Mouse (Mus musculus) hindbrain, postnatal 0 days (tissue): ENCODE measurements at regions not wholly inside any gene's neighbourhood (a gene's known extent, or its start where the extent isn't known, plus 50 kb on each side); places are given as distances from the start of the nearest gene placed in this dataset.

ENCODE experiments used
- ATAC-seq: fragments of 200-750 bp; cut with Nextera tagmentation; 2 replicates; pipeline ENCODE4 v1.8.0; 2017; ENCODE audit warnings: mild to moderate bottlenecking, moderate TSS enrichment, moderate library complexity
- DNase-seq: peaks from one replicate; pipeline ENCODE4 v3.0.0-alpha.2; 2015; ENCODE audit warnings: low spot score
- H3K27ac ChIP-seq: fragments of 300-500 bp; sonication (generic); 2 replicates; pipeline ENCODE4 v1.5.1; 2014; ENCODE audit warnings: mild to moderate bottlenecking
- H3K27me3 ChIP-seq: fragments of 300-500 bp; sonication (generic); 2 replicates; pipeline ENCODE4 v1.6.1; 2014; ENCODE audit warnings: low read length, mixed read lengths; ENCODE audit not compliant: insufficient read depth
- H3K36me3 ChIP-seq: fragments of 300-500 bp; sonication (generic); 2 replicates; pipeline ENCODE4 v1.6.1; 2014; ENCODE audit warnings: low read length, mixed read lengths; ENCODE audit not compliant: insufficient read depth
- H3K4me1 ChIP-seq: fragments of 300-500 bp; sonication (generic); 2 replicates; pipeline ENCODE4 v1.6.1; 2014; ENCODE audit warnings: antibody characterized with exemption, low read length, mixed read lengths; ENCODE audit not compliant: insufficient read depth
- H3K4me2 ChIP-seq: fragments of 300-500 bp; sonication (generic); 2 replicates; pipeline ENCODE4 v1.6.1; 2014; ENCODE audit warnings: low read depth, mild to moderate bottlenecking, low read length, moderate library complexity, mixed read lengths
- H3K4me3 ChIP-seq: fragments of 300-500 bp; sonication (generic); 2 replicates; pipeline ENCODE4 v1.5.1; 2014; ENCODE audit warnings: low read length
- H3K9ac ChIP-seq: fragments of 300-500 bp; sonication (generic); replicated peaks from 2 replicates; pipeline ENCODE4 v1.6.1; 2014; ENCODE audit warnings: mild to moderate bottlenecking, low read length, moderate library complexity, mixed read lengths
- H3K9me3 ChIP-seq: fragments of 300-500 bp; sonication (generic); 2 replicates; pipeline ENCODE4 v1.6.1; 2016; ENCODE audit warnings: low read length, mixed read lengths
- CTCF ChIP-seq: IDR thresholded peaks from 2 replicates; pipeline ENCODE4 v1.5.1; 2016; ENCODE audit warnings: antibody characterized with exemption, control low read depth, low read depth
- WGBS: fragments of 180-500 bp; shearing (Covaris S2); extraction: QIAGEN DNeasy Blood & Tissue Kit; methylation state at CpG from one replicate; pipeline ENCODE4 v1.1.7; 2014; 5-methylcytosine and 5-hydroxymethylcytosine counted together

DNA sequence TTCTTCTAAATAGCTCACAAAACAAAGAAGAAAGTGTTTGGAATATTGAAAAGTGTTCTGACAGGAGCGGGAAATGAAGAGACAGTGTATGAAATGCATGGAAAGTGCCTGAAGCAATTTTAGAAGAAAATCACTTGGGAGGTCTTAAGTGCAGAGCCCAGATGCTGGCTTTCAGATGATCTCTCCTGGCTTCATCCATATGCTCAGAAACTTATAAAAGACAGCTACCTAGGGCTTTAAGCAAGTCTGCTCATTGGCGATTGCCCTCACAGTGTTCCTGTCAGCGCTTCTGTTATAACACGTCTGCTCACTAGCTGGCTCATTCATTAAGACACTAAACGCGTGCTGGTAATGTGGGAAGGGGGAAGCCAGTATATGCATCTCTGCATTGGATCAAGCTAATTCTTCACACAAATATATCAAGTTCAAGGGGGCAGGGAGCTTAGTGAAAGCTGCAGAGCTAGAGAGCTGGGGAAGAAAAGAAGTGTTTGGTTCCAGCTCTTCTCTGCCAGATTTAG lies 80.6 kb downstream of the Bod1 start:
- H3K36me3 ChIP-seq, result no peaks in the 10 kb centered on the region
- H3K9ac ChIP-seq, result no peak overlapping the region
- ATAC-seq, result no peak
- no peak overlapping the region for H3K4me2 ChIP-seq
- no peak for TF ChIP-seq CTCF
- H3K27ac ChIP-seq, result no peak overlapping the region
- WGBS, result 55% methylated on average over 6 of the region's 6 CpGs
- H3K4me3 ChIP-seq, result no peak overlapping the region
- H3K9me3 ChIP-seq, result no peaks in the 10 kb centered on the region
- no peaks in the 10 kb centered on the region for H3K27me3 ChIP-seq
- no peak for DNase-seq
- H3K4me1 ChIP-seq, result no peaks in the 10 kb centered on the region

DNA sequence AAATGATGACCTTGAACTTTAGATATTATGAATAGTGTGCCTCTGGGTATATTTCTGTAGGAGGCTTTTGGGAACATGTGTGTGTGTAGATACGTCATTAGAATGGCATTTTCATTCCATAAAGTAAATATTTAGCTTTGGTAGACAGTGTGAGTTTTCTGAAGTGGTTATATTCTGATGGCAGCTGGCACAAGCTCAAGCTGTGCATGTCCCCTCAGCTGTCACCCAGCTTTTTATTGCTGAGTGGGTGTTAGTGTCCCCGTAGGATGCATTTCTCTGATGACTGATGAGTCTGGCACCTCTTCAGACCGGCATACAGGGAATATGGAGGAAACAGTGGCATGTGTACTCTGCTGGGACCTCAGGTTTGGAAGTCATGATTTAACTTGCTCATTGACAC lies 96.7 kb downstream of the Bod1 start:
- Histone ChIP-seq H3K4me3 (no peak overlapping the region), H3K27me3 (no peaks in the 10 kb centered on the region), H3K9me3 (no peaks in the 10 kb centered on the region), H3K4me2 (no peak overlapping the region), H3K36me3 (no peaks in the 10 kb centered on the region), H3K27ac (no peak overlapping the region), H3K9ac (no peak overlapping the region), H3K4me1 (no peaks in the 10 kb centered on the region)
- DNase-seq, result no peak
- no peak for ATAC-seq
- no peak for TF ChIP-seq CTCF
- WGBS, result 69% methylated on average over 3 of the region's 3 CpGs

DNA sequence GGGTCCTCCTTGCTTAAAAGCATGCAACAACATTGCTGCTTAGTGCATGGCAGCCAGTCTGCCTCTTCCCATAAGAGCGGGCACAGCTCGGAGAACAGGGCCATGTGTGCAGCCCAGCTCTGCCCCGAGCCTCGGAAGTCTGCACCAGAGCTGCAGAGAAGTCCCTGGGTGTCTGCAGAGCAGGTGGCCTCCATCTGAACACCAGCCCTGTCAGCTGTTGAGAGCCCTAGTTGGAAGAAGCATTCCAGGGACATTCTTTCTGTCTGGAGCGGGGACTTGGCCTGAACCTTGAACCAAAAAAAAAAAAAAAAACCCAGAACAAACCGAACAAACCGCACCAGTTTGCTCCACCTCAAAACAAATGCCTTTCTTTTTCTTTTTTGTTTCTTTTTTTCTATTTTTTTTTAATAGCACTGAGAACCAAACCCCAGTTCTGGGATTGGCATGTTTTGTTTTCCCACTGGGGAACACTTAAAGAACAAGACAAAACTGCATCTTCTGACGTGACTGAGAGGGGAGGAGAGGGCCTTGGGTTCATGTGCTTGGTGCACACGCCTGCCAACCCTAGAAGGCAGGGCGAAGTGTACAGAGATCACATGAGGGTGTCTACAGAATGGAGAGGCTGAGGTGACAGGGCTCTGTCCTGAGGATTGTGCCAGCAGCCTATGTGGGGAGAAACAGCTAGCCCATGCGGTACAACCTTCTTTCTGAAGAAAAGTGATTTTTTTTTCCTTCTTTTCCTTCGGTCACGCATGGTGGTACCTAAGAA lies 106.8 kb downstream of the Bod1 start:
- Histone ChIP-seq H3K9me3 (no peaks in the 10 kb centered on the region), H3K36me3 (no peaks in the 10 kb centered on the region), H3K4me1 (no peaks in the 10 kb centered on the region), H3K9ac (no peak overlapping the region), H3K27ac (no peak overlapping the region), H3K27me3 (no peaks in the 10 kb centered on the region), H3K4me3 (no peak overlapping the region), H3K4me2 (no peak overlapping the region)
- TF ChIP-seq CTCF, result no peak
- ATAC-seq (no peak), DNase-seq (no peak)
- 76% methylated on average over 13 of the region's 13 CpGs for WGBS

DNA sequence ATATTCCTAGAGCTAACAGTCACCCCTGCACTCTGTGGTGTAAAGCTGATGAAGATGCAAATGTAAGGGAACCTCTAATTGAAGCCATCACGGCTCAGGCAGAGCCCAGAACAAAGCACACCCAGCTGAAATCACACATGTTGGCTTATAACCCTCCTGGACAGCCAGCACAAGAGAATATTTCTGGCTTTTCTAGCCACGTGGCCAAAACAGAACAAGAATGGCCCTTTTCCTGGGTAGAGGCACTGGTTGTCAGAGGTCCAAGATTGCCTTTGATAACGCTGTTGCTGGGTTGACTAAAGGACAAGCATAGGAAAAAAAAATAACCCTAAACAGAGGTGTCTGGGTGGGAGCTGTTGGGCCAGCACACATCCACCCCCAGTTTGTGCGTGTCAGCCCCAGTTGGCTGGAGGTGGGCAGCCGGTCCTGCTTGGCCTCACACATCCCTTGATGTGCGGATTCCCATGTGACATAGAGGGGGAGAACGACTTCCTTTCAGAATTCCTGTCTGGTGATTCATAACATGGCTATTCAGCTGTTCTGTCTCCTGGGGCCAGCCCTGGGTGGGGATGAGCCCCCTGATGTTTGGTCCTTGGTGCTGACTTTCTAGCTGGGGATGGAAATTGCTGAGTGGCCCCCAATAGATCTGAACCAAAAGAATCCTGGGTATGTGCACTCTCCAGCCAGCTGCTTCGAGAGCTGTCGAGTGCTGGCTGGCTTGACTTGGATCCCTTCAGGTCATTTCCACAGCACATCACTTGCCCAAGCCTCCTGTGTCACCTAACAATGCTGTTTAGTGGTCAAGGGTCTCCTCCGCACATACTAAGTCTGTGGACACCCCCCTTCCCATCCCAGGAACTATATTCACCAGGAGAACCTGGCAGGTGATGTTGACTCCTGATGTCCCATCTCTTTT lies 107.6 kb downstream of the Bod1 start:
- H3K4me1 ChIP-seq, result no peaks in the 10 kb centered on the region
- H3K4me2 ChIP-seq, result no peak overlapping the region
- no peak overlapping the region for H3K9ac ChIP-seq
- 61% methylated on average over 10 of the region's 10 CpGs for WGBS
- DNase-seq (no peak), ATAC-seq (no peak)
- no peaks in the 10 kb centered on the region for H3K9me3 ChIP-seq
- no peaks in the 10 kb centered on the region for H3K27me3 ChIP-seq
- TF ChIP-seq CTCF, result no peak
- H3K36me3 ChIP-seq, result no peaks in the 10 kb centered on the region
- no peak overlapping the region for H3K4me3 ChIP-seq
- H3K27ac ChIP-seq, result no peak overlapping the region

DNA sequence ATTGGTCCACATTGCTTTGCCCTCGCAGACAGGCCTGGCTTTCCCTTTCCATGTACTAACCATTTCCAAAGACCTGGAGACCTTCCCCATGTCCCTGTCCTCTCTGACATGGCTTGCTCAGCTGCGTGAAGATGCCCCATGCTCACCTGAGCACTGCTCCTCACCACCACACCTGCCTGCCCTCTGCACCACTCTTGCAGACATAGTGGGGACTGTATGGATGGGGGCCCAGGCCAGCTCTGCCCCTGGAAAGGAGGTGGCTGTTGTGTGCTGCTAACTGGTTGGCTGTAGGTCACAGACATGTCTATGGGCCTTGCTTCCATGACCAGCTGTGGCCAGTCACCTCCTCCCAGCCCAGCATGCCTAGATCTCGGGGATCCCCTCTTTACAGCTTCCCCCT lies 108.7 kb downstream of the Bod1 start:
- DNase-seq (no peak), ATAC-seq (no peak)
- H3K4me1 ChIP-seq, result no peaks in the 10 kb centered on the region
- TF ChIP-seq CTCF, result no peak
- no peaks in the 10 kb centered on the region for H3K9me3 ChIP-seq
- WGBS, result 80% methylated on average over 3 of the region's 3 CpGs
- no peaks in the 10 kb centered on the region for H3K27me3 ChIP-seq
- H3K4me3 ChIP-seq, result no peak overlapping the region
- H3K4me2 ChIP-seq, result no peak overlapping the region
- H3K36me3 ChIP-seq, result no peaks in the 10 kb centered on the region
- no peak overlapping the region for H3K9ac ChIP-seq
- no peak overlapping the region for H3K27ac ChIP-seq

DNA sequence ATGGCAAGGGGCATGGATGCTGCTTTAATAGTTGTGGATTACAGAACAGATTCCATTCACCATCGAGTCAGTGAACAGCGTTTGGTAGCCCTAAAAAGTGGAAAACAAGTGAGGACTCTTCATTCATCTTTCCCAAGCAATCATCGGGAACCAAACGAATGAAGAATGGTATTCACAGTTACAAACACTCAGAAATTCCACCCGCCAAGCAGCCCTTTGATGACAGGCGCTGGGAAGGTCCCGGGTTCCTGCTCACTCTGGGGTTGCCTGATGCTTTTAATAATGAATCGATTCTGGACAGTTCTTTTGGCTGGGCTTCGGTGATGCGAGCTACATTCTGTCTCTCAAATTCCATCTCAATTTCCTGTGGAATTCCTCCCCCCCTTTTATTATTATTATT lies 110.9 kb downstream of the Bod1 start:
- Histone ChIP-seq H3K4me3 (no peak overlapping the region), H3K36me3 (no peaks in the 10 kb centered on the region), H3K4me2 (no peak overlapping the region), H3K9ac (no peak overlapping the region), H3K27me3 (no peaks in the 10 kb centered on the region), H3K9me3 (no peaks in the 10 kb centered on the region), H3K4me1 (no peaks in the 10 kb centered on the region), H3K27ac (no peak overlapping the region)
- ATAC-seq (no peak), DNase-seq (no peak)
- 79% methylated on average over 10 of the region's 10 CpGs for WGBS
- no peak for TF ChIP-seq CTCF
